Mouse (Mus musculus) liver, embryonic 11.5 days (tissue): ENCODE measurements around the gene Itga3. TPM values are rescaled to one million over a fixed set of nuclear protein-coding genes. Genes with fewer than 3 reads are reported as not detected.
A peak's percentile ranks its signal among the peaks of the same experiment; 100 is the strongest.
"Not testable (repeated sequence)": the region's sequence is repeated elsewhere in the genome, so short reads cannot be mapped to it uniquely, and the experiment has no call there.

Experiments used
- ATAC-seq: fragments of 200-750 bp; cut with Nextera tagmentation; replicated peaks from 2 replicates; pipeline ENCODE4 v1.8.0; 2017; ENCODE audit warnings: moderate number of reproducible peaks, mild to moderate bottlenecking, moderate TSS enrichment, moderate library complexity; ENCODE audit not compliant: low FRiP score
- DNase-seq: peaks from one replicate; pipeline ENCODE4 v3.0.0-alpha.2; 2017; ENCODE audit warnings: low spot score
- H3K27ac ChIP-seq: fragments of 300-500 bp; sonication (generic); 2 replicates; pipeline ENCODE4 v1.5.1; 2014; ENCODE audit warnings: mild to moderate bottlenecking, low read depth, low read length, control low read depth
- H3K27me3 ChIP-seq: fragments of 300-500 bp; sonication (generic); replicated peaks from 2 replicates; pipeline ENCODE4 v1.6.1; 2014; ENCODE audit warnings: low read length, mixed read lengths; ENCODE audit not compliant: control insufficient read depth, insufficient read depth
- H3K36me3 ChIP-seq: fragments of 300-500 bp; sonication (generic); 2 replicates; pipeline ENCODE4 v1.6.1; 2014; ENCODE audit warnings: mild to moderate bottlenecking, low read length, moderate library complexity, mixed read lengths; ENCODE audit not compliant: control insufficient read depth, insufficient read depth
- H3K4me1 ChIP-seq: fragments of 300-500 bp; sonication (generic); replicated peaks from 2 replicates; pipeline ENCODE4 v1.6.1; 2014; ENCODE audit warnings: low read length, mixed read lengths; ENCODE audit not compliant: control insufficient read depth, insufficient read depth
- H3K4me2 ChIP-seq: fragments of 300-500 bp; sonication (generic); 2 replicates; pipeline ENCODE4 v1.6.1; 2014; ENCODE audit warnings: mild to moderate bottlenecking, control low read depth, moderate library complexity
- H3K4me3 ChIP-seq: fragments of 300-500 bp; sonication (generic); 2 replicates; pipeline ENCODE4 v1.5.1; 2014; ENCODE audit warnings: low read depth, low read length, control low read depth
- H3K9ac ChIP-seq: fragments of 300-500 bp; sonication (generic); 2 replicates; pipeline ENCODE4 v1.6.1; 2014; ENCODE audit warnings: low read depth, low read length, control low read depth
- H3K9me3 ChIP-seq: fragments of 300-500 bp; sonication (generic); 2 replicates; pipeline ENCODE4 v1.6.1; 2016; ENCODE audit warnings: low read length, inconsistent platforms, mixed read lengths; ENCODE audit not compliant: control insufficient read depth
- WGBS: fragments of 180-500 bp; shearing (Covaris S2); extraction: QIAGEN DNeasy Blood & Tissue Kit; methylation state at CpG from one replicate; pipeline ENCODE4 v1.1.7; 2014; 5-methylcytosine and 5-hydroxymethylcytosine counted together
- polyA plus RNA-seq: library from polyadenylated mRNA; unstranded; fragments of >200 nt; fragmentation: Nextera tagmentation; extraction: Ambion mirVana; gene quantifications from 2 replicates; pipeline ENCODE4 v1.2.1, GENCODE M21; 2014

Gene Itga3
- polyA plus RNA-seq, 1 experiment from 2014 or later = 4.6 TPM

DNA sequence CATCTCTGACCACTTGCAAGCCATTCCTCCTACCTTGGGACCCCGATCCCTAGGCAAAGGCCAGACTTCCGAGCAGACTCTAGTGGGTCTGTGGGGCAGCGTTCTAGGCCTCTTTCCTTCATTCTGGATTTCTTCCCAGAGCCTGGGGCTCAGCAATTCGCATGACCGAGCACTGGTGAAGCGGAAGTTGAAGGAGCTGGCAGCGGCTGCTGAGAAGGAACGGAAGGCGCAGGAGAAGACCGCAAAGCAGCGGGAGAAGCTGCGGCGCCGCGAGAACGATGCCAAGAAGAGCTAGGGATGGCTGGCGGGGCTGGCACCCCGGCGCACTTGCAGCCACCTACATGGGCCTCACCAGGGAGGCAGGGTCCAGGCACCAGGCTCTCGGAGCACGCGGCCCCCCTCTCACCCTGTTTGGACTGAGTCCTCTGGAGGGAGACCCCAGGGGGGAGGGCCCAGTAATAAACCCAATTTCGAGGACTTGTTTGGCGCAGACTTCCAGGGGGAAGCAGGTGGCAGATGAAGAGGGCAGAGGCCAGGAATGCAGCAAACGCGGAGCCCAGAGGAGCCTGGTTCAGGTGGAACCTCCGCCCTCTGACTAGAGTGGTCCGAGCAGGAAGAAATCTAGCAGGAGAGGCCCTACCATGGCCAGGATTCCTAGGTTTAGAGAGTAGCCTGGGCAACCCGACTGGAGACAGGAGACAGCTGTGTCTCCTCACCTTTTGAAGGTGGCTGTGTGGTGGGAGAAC is 52.0 kb downstream of the Itga3 start:
- H3K36me3 ChIP-seq = peaks cover 44% of the 10 kb centered on the region
- H3K4me2 ChIP-seq = no peak overlapping the region
- H3K27ac ChIP-seq = no peak overlapping the region
- no peak overlapping the region for H3K4me3 ChIP-seq
- no peak overlapping the region for H3K9ac ChIP-seq
- H3K4me1 ChIP-seq = peaks cover 9% of the 10 kb centered on the region
- H3K27me3 ChIP-seq = peaks cover 4% of the 10 kb centered on the region; the same call in 1 of the 2 replicates
- DNase-seq (no peak), ATAC-seq (no peak)
- no peaks in the 10 kb centered on the region for H3K9me3 ChIP-seq
- 75% methylated on average over 29 of the region's 29 CpGs for WGBS

DNA sequence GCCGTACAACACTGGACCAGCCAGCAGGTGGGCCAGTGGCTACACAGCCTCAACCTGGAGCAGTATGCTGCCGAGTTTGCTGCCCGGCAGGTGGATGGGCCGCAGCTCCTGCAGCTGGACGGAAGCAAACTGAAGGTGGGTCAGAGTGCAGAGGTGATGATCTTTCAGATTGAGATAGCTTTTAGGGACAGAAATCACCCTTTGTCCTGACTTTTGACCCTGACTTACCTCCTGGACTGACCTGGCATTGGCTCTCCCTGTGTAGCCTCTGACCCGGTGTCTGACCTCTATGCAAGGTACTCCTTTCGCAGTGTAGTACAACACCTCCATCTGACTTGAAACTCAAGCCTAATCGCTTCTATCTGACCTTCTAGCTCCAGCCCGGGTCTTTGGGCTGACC is 53.1 kb downstream of the Itga3 start:
- no peak overlapping the region for H3K9ac ChIP-seq
- no peak overlapping the region for H3K4me3 ChIP-seq
- peaks cover 9% of the 10 kb centered on the region for H3K4me1 ChIP-seq
- peaks cover 51% of the 10 kb centered on the region for H3K36me3 ChIP-seq
- H3K4me2 ChIP-seq = no peak overlapping the region
- DNase-seq (no peak), ATAC-seq (no peak)
- H3K27ac ChIP-seq = no peak overlapping the region
- 85% methylated on average over 9 of the region's 9 CpGs for WGBS
- no peaks in the 10 kb centered on the region for H3K9me3 ChIP-seq
- H3K27me3 ChIP-seq = peaks cover 12% of the 10 kb centered on the region

GRCm38 (mm10) chr11:95022237-95022992 is 54.2 kb downstream of the Itga3 start:
- DNase-seq = no peak
- Histone ChIP-seq H3K27me3 (peaks cover 12% of the 10 kb centered on the region), H3K9ac (no peak overlapping the region), H3K36me3 (peaks cover 53% of the 10 kb centered on the region), H3K27ac (peak overlapping the region; percentile 39; the same call in 1 of the 2 replicates), H3K9me3 (no peaks in the 10 kb centered on the region), H3K4me3 (no peak overlapping the region), H3K4me2 (no peak overlapping the region), H3K4me1 (peaks cover 9% of the 10 kb centered on the region)
- WGBS = 76% methylated on average over 10 of the region's 10 CpGs
- ATAC-seq = no peak

DNA sequence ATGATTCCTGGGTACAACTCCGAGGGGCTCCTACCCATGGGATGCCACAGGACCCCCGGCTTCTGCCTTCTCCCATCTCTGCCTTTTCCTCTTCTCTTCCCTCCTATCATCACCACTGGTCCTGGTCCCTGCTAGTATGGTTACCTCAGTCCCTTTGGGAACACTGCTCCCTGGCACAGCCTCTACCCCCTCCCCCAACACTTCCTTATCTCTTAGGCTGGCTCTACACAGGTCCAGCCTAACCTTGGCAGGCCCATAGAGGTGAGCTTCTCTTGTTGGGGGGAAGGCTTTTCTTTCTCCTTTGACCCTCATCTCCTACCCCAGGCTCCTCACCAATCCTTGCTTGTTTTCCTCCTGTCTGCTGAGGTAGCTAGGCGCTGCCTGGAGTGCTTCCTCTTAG is 61.1 kb downstream of the Itga3 start:
- peaks cover 40% of the 10 kb centered on the region for H3K4me1 ChIP-seq

GRCm38 (mm10) chr11:95012487-95012886 is 64.1 kb downstream of the Itga3 start:
- 0 out of 2 replicates have a peak, but pooled peaks cover 3% of the 10 kb centered on the region for H3K27me3 ChIP-seq
- peak overlapping the region; percentile 96 for H3K4me2 ChIP-seq
- H3K36me3 ChIP-seq = peaks cover 11% of the 10 kb centered on the region
- peak overlapping the region; percentile 66 for H3K9ac ChIP-seq
- WGBS = 34% methylated on average over 3 of the region's 3 CpGs
- ATAC-seq (no peak), DNase-seq (no peak)
- H3K27ac ChIP-seq = peak overlapping the region; percentile 99
- peak overlapping the region; percentile 49 for H3K4me3 ChIP-seq
- no peaks in the 10 kb centered on the region for H3K9me3 ChIP-seq
- H3K4me1 ChIP-seq = peaks cover 54% of the 10 kb centered on the region

More for the DNA sequence above, 61.1 kb downstream of the Itga3 start:
- H3K9me3 ChIP-seq = no peaks in the 10 kb centered on the region
- DNase-seq (no peak), ATAC-seq (no peak)
- no peak overlapping the region for H3K4me3 ChIP-seq
- 76% methylated on average over 3 of the region's 3 CpGs for WGBS
- H3K36me3 ChIP-seq = peaks cover 28% of the 10 kb centered on the region
- H3K27ac ChIP-seq = no peak overlapping the region; the same call in 1 of the 2 replicates
- peak overlapping the region; percentile 39 for H3K4me2 ChIP-seq
- peaks cover 12% of the 10 kb centered on the region for H3K27me3 ChIP-seq
- H3K9ac ChIP-seq = peak overlapping the region; percentile 32; the same call in 1 of the 2 replicates

DNA sequence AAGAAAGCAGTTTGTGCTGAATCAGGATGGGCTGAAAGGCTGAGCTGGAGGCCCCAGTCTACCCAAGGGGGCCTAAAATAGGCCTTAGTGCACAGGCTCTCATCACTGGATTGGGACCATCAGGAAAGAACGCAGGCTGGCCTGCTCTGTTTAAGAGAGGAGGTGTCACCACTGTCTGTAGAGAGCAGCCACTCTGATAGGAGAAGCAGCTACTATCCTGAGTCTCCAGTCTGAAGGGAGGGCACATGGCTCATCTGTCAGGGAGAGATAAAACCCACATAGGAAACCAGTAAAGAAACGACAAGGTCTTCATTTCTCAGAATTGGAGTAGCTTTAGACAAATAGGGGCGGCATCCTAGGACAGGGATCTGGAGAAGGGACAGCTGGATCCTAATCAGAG is 64.5 kb downstream of the Itga3 start:
- Histone ChIP-seq H3K27me3 (0 out of 2 replicates have a peak, but pooled peaks cover 3% of the 10 kb centered on the region), H3K27ac (peak overlapping the region; percentile 99), H3K9ac (peak overlapping the region; percentile 97), H3K4me3 (peak overlapping the region; percentile 91), H3K4me2 (peak overlapping the region; percentile 96), H3K36me3 (peaks cover 10% of the 10 kb centered on the region), H3K4me1 (peaks cover 59% of the 10 kb centered on the region), H3K9me3 (no peaks in the 10 kb centered on the region)
- 19% methylated on average over 3 of the region's 3 CpGs for WGBS
- DNase-seq = no peak
- peak; percentile 97 for ATAC-seq

DNA sequence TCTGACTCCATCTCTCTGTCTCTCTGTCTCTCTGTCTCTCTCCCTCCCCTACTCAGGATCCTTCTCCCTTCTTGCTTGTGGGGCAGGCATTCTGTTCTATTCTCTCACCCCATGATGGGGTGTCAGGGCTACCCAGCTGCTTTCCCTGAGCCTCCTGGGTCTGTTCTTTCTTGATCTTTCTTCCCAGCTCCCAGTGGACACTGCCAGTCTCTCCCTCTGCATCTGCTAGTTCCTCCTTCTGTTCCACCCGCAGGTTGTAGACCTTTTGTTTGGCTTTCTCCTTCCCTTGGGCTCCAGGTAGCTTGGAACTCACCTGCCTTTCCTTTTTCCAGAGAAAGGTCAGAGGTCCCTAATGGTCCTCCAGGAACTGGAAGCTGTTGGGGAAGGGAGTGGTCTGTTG is 65.2 kb downstream of the Itga3 start:
- Histone ChIP-seq H3K4me2 (peak overlapping the region; percentile 96), H3K27me3 (0 out of 2 replicates have a peak, but pooled peaks cover 3% of the 10 kb centered on the region), H3K4me1 (peaks cover 63% of the 10 kb centered on the region), H3K9me3 (no peaks in the 10 kb centered on the region), H3K9ac (peak overlapping the region; percentile 97), H3K4me3 (peak overlapping the region; percentile 91), H3K36me3 (peaks cover 10% of the 10 kb centered on the region), H3K27ac (peak overlapping the region; percentile 99)
- ATAC-seq (no peak), DNase-seq (no peak)
- WGBS = 25% methylated on average over 1 of the region's 1 CpGs

DNA sequence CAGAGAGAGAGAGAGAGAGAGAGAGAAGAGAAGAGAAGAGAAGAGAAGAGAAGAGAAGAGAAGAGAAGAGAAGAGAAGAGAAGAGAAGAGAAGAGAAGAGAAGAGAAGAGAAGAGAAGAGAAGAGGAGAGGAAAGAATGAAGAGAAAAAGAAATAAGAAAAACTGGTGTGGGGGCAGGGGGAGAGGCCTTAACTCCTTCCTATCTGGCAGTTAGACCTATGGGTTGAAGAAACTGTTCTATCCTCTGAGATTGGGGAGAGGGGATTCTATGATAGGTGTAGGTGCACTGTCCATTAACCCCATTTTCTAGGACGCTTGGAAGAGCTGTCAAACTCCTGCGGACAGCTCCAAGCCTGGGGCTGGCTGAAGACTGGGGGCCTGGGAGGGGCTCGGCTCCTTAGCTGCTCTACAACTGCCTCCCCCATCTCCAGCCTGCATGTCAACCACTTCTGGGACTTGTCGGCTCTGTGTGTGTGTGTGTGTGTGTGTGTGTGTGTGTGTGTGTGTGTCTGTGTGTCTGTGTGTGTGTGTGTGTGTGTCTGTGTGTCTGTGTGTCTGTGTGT is 65.7 kb downstream of the Itga3 start:
- Histone ChIP-seq H3K4me2 (peak overlapping the region; percentile 96), H3K4me1 (peaks cover 63% of the 10 kb centered on the region), H3K27ac (peak overlapping the region; percentile 99), H3K4me3 (peak overlapping the region; percentile 91), H3K9ac (peak overlapping the region; percentile 97)
- H3K36me3 ChIP-seq, H3K9me3 ChIP-seq, ATAC-seq, DNase-seq, H3K27me3 ChIP-seq: not testable (repeated sequence)
- WGBS = 9% methylated on average over 4 of the region's 4 CpGs
